Mouse (Mus musculus): ENCODE measurements at regions not wholly inside any gene's neighbourhood (a gene's known extent, or its start where the extent isn't known, plus 50 kb on each side); places are given as distances from the start of the nearest gene placed in this dataset.

DNA sequence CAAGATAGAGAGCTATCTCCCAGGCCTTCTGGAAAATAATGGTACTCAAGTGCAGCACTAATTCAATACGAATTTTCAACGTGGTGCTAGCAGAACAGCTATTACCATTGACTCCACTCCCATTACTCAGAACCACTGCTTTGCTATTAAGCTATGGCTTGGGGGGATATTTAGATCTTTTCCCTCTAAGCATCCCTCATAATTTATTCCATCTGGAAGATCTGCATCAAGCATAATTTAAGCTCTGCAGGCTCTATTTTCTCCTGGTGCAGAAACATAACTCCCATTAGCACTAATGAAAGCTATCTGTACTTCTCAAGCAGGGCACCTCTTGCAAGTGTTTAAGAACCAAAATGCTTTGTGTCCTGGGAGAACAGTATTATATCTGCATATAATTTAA is 247.0 kb downstream of the S1pr1 start:
- no peak for DNase-seq (ENCODE audit: low spot score in 2 of 2)

DNA sequence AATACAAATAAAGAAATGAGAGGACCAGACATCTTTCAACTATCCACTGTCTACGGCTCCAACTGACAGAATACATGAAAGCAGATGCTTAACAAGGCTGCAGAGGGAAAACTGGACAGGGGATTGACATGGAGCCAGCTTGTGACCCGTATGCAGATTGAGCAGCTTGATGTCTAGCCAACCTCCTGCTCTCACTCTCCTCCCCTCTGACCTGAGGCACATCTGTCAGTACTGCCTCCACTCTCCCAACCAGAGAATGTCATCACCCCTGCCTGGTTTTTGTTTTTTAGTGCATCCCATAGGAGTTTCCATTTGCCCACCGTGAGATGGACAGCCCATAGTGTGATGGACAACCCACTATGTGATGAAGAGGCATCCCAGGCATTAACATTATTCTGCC is 252.2 kb downstream of the S1pr1 start:
- DNase-seq (ENCODE audit: low spot score in 2 of 2): no peak

Small RNA genes in the stretch of these regions (microRNA-seq; reads per million reads assigned to microRNA genes)
- 0 reads per million in 2 experiments for gene Gm25347

Measured in layer of hippocampus, postnatal 10 days (tissue).